In the genomic region with DNA sequence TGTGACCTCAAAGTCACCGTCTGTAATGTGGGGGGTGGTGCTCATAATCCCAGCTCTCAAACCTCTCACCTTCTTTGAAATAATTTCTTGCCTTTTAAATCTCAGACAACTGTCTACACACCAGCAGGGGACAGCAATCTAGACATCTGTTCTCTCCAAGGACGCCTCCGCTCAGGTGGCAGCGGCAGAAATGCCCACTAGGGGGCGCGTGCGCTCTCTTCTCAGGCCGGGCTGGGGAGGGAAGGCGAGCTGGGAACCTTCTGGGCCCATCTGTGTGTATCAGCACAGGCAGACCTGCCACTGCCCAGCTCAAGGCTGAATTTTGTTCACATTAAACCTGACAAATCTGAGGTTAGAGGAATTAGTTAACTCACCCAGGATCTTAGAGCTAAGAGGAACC, we compare ENCODE assay signal across 8 mouse cellular contexts. TPM values are rescaled to one million over a fixed set of nuclear protein-coding genes. Genes with fewer than 3 reads are reported as not detected.
DNase-seq lines count a peak whose midpoint lies in the region; ATAC-seq and TF ChIP-seq lines count a peak whose summit lies in the region.

No protein-coding gene starts in this region.

- no peak overlapping the region for H3K27ac ChIP-seq in forebrain, embryonic 14.5 days (ENCODE audit: low read depth, low read length)
- no peak overlapping the region for H3K27ac ChIP-seq in midbrain, postnatal 0 days (ENCODE audit: low read depth, low read length)

- 18% methylated on average over 9 of the region's 9 CpGs for WGBS in forebrain, embryonic 14.5 days
- 18% methylated on average over 9 of the region's 9 CpGs for WGBS in midbrain, postnatal 0 days

- no peaks in the 10 kb centered on the region for H3K27me3 ChIP-seq in forebrain, embryonic 14.5 days (replicated peaks; ENCODE audit: control insufficient read depth, insufficient read depth, low read length)
- H3K27me3 ChIP-seq in midbrain, postnatal 0 days (ENCODE audit: insufficient read depth, low read length) = no peaks in the 10 kb centered on the region

- H3K36me3 ChIP-seq in forebrain, embryonic 14.5 days (ENCODE audit: control insufficient read depth, insufficient read depth, low read length) = 0 out of 2 replicates have a peak, but pooled peaks cover 4% of the 10 kb centered on the region
- H3K36me3 ChIP-seq in midbrain, postnatal 0 days (ENCODE audit: insufficient read depth, low read length) = no peaks in the 10 kb centered on the region

- H3K4me3 ChIP-seq in forebrain, embryonic 14.5 days (ENCODE audit: low read depth, low read length) = no peak overlapping the region
- no peak overlapping the region for H3K4me3 ChIP-seq in midbrain, postnatal 0 days (ENCODE audit: low read depth, low read length)

- no peaks in the 10 kb centered on the region for H3K9me3 ChIP-seq in forebrain, embryonic 14.5 days (replicated peaks; ENCODE audit: control insufficient read depth, low read length)
- H3K9me3 ChIP-seq in midbrain, postnatal 0 days (ENCODE audit: low read length) = no peaks in the 10 kb centered on the region

- H3K9ac ChIP-seq in forebrain, embryonic 14.5 days (ENCODE audit: low read length) = no peak overlapping the region
- H3K9ac ChIP-seq in midbrain, postnatal 0 days (replicated peaks; ENCODE audit: low read length, poor library complexity, severe bottlenecking) = no peak overlapping the region

- no peak overlapping the region for H3K4me2 ChIP-seq in forebrain, embryonic 14.5 days (ENCODE audit: low read length)
- H3K4me2 ChIP-seq in midbrain, postnatal 0 days (ENCODE audit: low read depth, low read length, poor library complexity, severe bottlenecking) = no peak overlapping the region

- intact Hi-C loops in gastrocnemius, postnatal 14 days (cut with DNase I; ENCODE audit: low total_unique reads) = loop anchor here (5.0 kb wide), 1 partner anchor 110 kb away; no protein-coding TSS in a partner anchor
- intact Hi-C loops in gastrocnemius, postnatal 36 days (cut with DNase I) = no loop called here

- H3K4me1 ChIP-seq in forebrain, embryonic 14.5 days (ENCODE audit: control insufficient read depth, insufficient read depth, low read length) = no peaks in the 10 kb centered on the region
- H3K4me1 ChIP-seq in midbrain, postnatal 0 days (ENCODE audit: insufficient read depth, low read length) = no peaks in the 10 kb centered on the region

- peak; percentile 76; the same call in 1 of the 2 replicates for ATAC-seq in cerebellum, adult (ENCODE audit: insufficient number of reproducible peaks, low FRiP score, low TSS enrichment)
- peak; percentile 75 for ATAC-seq in forebrain, embryonic 14.5 days
- no peak for ATAC-seq in midbrain, postnatal 0 days (ENCODE audit: low FRiP score)

- DNase-seq in gastrocnemius, postnatal 14 days = peak; percentile 14
- no peak for DNase-seq in gastrocnemius, postnatal 36 days
- peak; percentile 37 to 47 for DNase-seq in CD8-positive naive resting alpha-beta T cell, adult 2 months (ENCODE audit: low read depth in 2 of 2, low spot score in 2 of 2)
- DNase-seq in forebrain, embryonic 14.5 days (ENCODE audit: low spot score) = peak; percentile 52
- DNase-seq in liver = peak; percentile 64
- DNase-seq in midbrain, postnatal 0 days (ENCODE audit: low spot score) = peak; percentile 30
- DNase-seq in yolk sac, embryonic 10.5 days (ENCODE audit: low spot score) = peak; percentile 21

- peak; percentile 69 for TF ChIP-seq CTCF in midbrain, postnatal 0 days (IDR thresholded peaks at IDR 0.05)

RNA-seq across cellular contexts. Expression of a gene that starts 58.2 kb away (rescaled TPM):
- total RNA-seq in gastrocnemius, postnatal 14 days (2021) = 10 to 100 TPM; 36.0 to 39.1 TPM
- total RNA-seq in gastrocnemius, postnatal 36 days (2021) = 10 to 100 TPM; 34.3 to 36.0 TPM
- polyA plus RNA-seq in forebrain, embryonic 14.5 days (2014; fragmentation: Nextera tagmentation; extraction: Ambion mirVana) = 87.4 and 90.9 TPM in 2 replicates
- 96.4 and 121 TPM in 2 replicates for total RNA-seq in midbrain, postnatal 0 days (2014; rRNA removed)
- polyA plus RNA-seq in midbrain, postnatal 0 days (2015; fragmentation: Nextera tagmentation; extraction: Ambion mirVana) = 66.8 and 73.5 TPM in 2 replicates

Comparison
In these comparisons a context has a peak if more than half of its experiments do, and no peak if none do; other contexts are left out.
1. DNase-seq: peak in gastrocnemius, postnatal 14 days (single experiment), CD8-positive naive resting alpha-beta T cell, adult 2 months (2 of 2), forebrain, embryonic 14.5 days (single experiment), liver (single experiment), midbrain, postnatal 0 days (single experiment) and yolk sac, embryonic 10.5 days (single experiment); none in gastrocnemius, postnatal 36 days (0 of 2).